Mouse (Mus musculus): Measurements from ENCODE around the gene Tmem163.

- TF ChIP-seq TCF12 (IDR thresholded peaks at IDR 0.05; ENCODE audit: low read depth, low read length) (no peak), ELF1 (IDR thresholded peaks at IDR 0.05; ENCODE audit: low read depth, low read length) (no peak), MEF2A (IDR thresholded peaks at IDR 0.05; ENCODE audit: borderline replicate concordance, low read depth, low read length) (no peak), IRF4 (IDR thresholded peaks at IDR 0.05; ENCODE audit: low read depth, low read length) (no peak), NELFE (IDR thresholded peaks at IDR 0.05; ENCODE audit: low read depth, low read length) (no peak), KAT2A (IDR thresholded peaks at IDR 0.05; ENCODE audit: insufficient replicate concordance, low read length) (no peak)
Observed at GRCm38 (mm10) chr1:127575692-127576091, 103.7 kb downstream of the Tmem163 start.
